Mouse (Mus musculus): ENCODE measurements around the gene Ndufc1. TPM values are rescaled to one million over a fixed set of nuclear protein-coding genes. Genes with fewer than 3 reads are reported as not detected.

Gene Ndufc1
- total and polyA plus RNA-seq, 2 experiments from 2014 or later: 31.5 to 994 TPM

DNA sequence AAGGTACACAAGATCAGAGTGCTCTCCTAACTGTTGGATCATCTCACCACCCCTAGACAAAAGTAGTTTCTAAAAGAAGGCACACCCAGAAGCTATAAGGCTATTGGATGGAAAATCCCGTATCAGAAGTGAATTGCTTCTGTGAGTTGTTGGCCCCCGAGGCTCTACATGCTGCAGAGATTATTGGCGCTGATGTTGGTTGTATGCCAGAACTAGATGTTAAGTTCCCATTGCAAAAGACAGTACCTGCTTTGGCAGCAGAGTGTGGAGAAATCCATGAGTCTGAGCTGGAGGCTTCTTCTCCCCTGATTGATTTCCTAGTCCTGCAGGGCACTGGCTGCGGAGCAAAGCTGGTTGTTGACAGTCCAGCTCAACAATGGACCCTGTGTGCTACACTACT lies 40.8 kb downstream of the Ndufc1 start:
- no peak overlapping the region for H3K9ac ChIP-seq (replicated peaks; ENCODE audit: low read length, poor library complexity, severe bottlenecking)
- H3K9me3 ChIP-seq (ENCODE audit: low read length): no peaks in the 10 kb centered on the region
- 80% methylated on average over 4 of the region's 4 CpGs for WGBS
- TF ChIP-seq CTCF (IDR thresholded peaks at IDR 0.05): no peak
- H3K4me3 ChIP-seq (ENCODE audit: low read depth, low read length): no peak overlapping the region
- no peak overlapping the region for H3K4me2 ChIP-seq (ENCODE audit: low read depth, low read length, poor library complexity, severe bottlenecking)
- H3K27me3 ChIP-seq (ENCODE audit: insufficient read depth, low read length): no peaks in the 10 kb centered on the region
- no peak for ATAC-seq (ENCODE audit: low FRiP score)
- DNase-seq (ENCODE audit: low spot score): no peak
- no peaks in the 10 kb centered on the region for H3K4me1 ChIP-seq (ENCODE audit: insufficient read depth, low read length)
- H3K36me3 ChIP-seq (ENCODE audit: insufficient read depth, low read length): no peaks in the 10 kb centered on the region
- no peak overlapping the region for H3K27ac ChIP-seq (ENCODE audit: low read depth, low read length)

DNA sequence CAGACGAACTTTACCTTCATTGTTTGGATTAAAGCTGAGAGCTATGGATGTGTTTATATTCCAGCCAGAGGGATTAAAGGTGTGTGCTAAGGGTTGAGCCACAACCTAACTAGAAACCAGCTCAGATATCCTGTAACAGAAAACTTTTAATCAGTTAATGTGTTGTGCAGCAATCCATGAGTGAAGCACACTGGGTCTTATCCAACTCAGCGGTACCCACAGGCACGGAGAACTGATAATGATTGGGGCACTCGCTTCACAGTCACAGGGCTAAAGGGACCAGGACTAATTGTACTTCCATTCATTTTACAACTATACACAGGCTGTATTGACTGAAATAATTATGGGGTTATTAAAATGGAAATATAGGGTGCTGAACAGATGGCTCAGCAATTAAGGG lies 41.9 kb downstream of the Ndufc1 start:
- Histone ChIP-seq H3K4me2 (ENCODE audit: low read depth, low read length, poor library complexity, severe bottlenecking) (no peak overlapping the region), H3K4me3 (ENCODE audit: low read depth, low read length) (no peak overlapping the region), H3K4me1 (ENCODE audit: insufficient read depth, low read length) (no peaks in the 10 kb centered on the region), H3K27ac (ENCODE audit: low read depth, low read length) (no peak overlapping the region), H3K9ac (replicated peaks; ENCODE audit: low read length, poor library complexity, severe bottlenecking) (no peak overlapping the region), H3K36me3 (ENCODE audit: insufficient read depth, low read length) (no peaks in the 10 kb centered on the region), H3K27me3 (ENCODE audit: insufficient read depth, low read length) (no peaks in the 10 kb centered on the region), H3K9me3 (ENCODE audit: low read length) (no peaks in the 10 kb centered on the region)
- WGBS: 72% methylated on average over 4 of the region's 4 CpGs
- no peak for TF ChIP-seq CTCF (IDR thresholded peaks at IDR 0.05)
- DNase-seq (ENCODE audit: low spot score) (no peak), ATAC-seq (ENCODE audit: low FRiP score) (no peak)

GRCm38 (mm10) chr3:51365517-51365882 lies 43.3 kb downstream of the Ndufc1 start:
- ATAC-seq (ENCODE audit: low FRiP score): no peak; the same call in 1 of the 2 replicates
- H3K9me3 ChIP-seq (ENCODE audit: low read length): no peaks in the 10 kb centered on the region
- no peaks in the 10 kb centered on the region for H3K4me1 ChIP-seq (ENCODE audit: insufficient read depth, low read length)
- H3K27me3 ChIP-seq (ENCODE audit: insufficient read depth, low read length): no peaks in the 10 kb centered on the region; the same call in 1 of the 2 replicates
- peak; percentile 5; the same call in 1 of the 2 replicates for TF ChIP-seq CTCF (IDR thresholded peaks at IDR 0.05)
- 9% methylated on average over 3 of the region's 3 CpGs for WGBS
- no peak for DNase-seq (ENCODE audit: low spot score)
- H3K27ac ChIP-seq (ENCODE audit: low read depth, low read length): no peak overlapping the region
- H3K36me3 ChIP-seq (ENCODE audit: insufficient read depth, low read length): no peaks in the 10 kb centered on the region
- peak overlapping the region; percentile 68 for H3K4me2 ChIP-seq (ENCODE audit: low read depth, low read length, poor library complexity, severe bottlenecking)
- 0 out of 2 replicates have a peak overlapping the region, but pooled peaks have one; percentile 29 for H3K9ac ChIP-seq (replicated peaks; ENCODE audit: low read length, poor library complexity, severe bottlenecking)
- peak overlapping the region; percentile 36 for H3K4me3 ChIP-seq (ENCODE audit: low read depth, low read length)

DNA sequence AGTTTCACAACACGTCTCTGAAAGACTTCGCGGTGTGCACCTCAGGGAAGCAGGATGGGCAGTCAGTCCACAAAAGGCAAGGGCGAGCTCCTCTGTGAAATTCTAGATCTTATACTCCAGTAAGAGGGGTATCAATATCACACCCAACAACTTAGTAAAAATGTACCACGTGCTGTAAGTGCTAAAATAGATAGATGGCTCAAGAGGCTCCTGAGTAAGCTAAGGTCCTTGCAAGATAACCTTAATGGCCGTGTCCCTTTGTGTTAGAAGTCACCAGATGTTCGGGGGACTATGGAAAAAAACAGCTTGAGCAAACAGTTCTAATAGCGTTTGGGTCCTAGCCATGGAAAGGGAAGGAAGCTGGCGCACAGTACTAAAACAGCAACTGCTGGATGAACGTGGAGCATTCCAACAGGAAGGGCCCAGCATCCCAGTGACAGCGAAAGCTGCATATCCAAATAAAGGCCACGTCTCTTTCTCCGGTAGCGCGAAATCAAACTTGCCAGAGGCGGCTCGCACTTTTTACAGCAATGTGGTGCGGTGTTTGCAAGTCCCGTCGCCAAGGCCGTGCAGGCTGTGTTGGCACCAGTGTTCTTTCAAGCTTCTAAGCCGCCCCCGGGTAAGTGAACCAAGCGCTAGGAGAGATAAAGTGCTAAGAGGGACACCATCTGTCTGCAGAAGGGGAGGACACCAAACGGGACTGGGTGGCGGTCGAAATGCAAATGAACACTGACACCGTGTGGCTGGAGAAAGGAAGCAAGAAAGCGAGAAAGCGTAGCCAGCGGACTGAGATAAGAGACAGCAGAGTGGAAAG lies 43.9 kb downstream of the Ndufc1 start:
- no peak overlapping the region for H3K27ac ChIP-seq (ENCODE audit: low read depth, low read length)
- DNase-seq (ENCODE audit: low spot score) (peak; percentile 91), ATAC-seq (ENCODE audit: low FRiP score) (peak; percentile 80)
- H3K4me1 ChIP-seq (ENCODE audit: insufficient read depth, low read length): no peaks in the 10 kb centered on the region
- H3K27me3 ChIP-seq (ENCODE audit: insufficient read depth, low read length): no peaks in the 10 kb centered on the region; the same call in 1 of the 2 replicates
- no peaks in the 10 kb centered on the region for H3K9me3 ChIP-seq (ENCODE audit: low read length)
- peak; percentile 88 for TF ChIP-seq CTCF (IDR thresholded peaks at IDR 0.05)
- H3K4me2 ChIP-seq (ENCODE audit: low read depth, low read length, poor library complexity, severe bottlenecking): peak overlapping the region; percentile 68
- peak overlapping the region; percentile 29; the same call in 1 of the 2 replicates for H3K9ac ChIP-seq (replicated peaks; ENCODE audit: low read length, poor library complexity, severe bottlenecking)
- H3K36me3 ChIP-seq (ENCODE audit: insufficient read depth, low read length): no peaks in the 10 kb centered on the region
- WGBS: 7% methylated on average over 31 of the region's 31 CpGs
- peak overlapping the region; percentile 36 for H3K4me3 ChIP-seq (ENCODE audit: low read depth, low read length)

GRCm38 (mm10) chr3:51361066-51361465 lies 47.7 kb downstream of the Ndufc1 start:
- WGBS: 21% methylated on average over 9 of the region's 9 CpGs
- peaks cover 5% of the 10 kb centered on the region; the same call in 1 of the 2 replicates for H3K27me3 ChIP-seq (ENCODE audit: insufficient read depth, low read length)
- TF ChIP-seq CTCF (IDR thresholded peaks at IDR 0.05): no peak
- H3K4me2 ChIP-seq (ENCODE audit: low read depth, low read length, poor library complexity, severe bottlenecking): no peak overlapping the region
- DNase-seq (ENCODE audit: low spot score): no peak
- H3K27ac ChIP-seq (ENCODE audit: low read depth, low read length): no peak overlapping the region
- no peaks in the 10 kb centered on the region for H3K9me3 ChIP-seq (ENCODE audit: low read length)
- 0 out of 2 replicates have a peak, but pooled peaks cover 5% of the 10 kb centered on the region for H3K4me1 ChIP-seq (ENCODE audit: insufficient read depth, low read length)
- no peak for ATAC-seq (ENCODE audit: low FRiP score)
- no peaks in the 10 kb centered on the region for H3K36me3 ChIP-seq (ENCODE audit: insufficient read depth, low read length)
- no peak overlapping the region for H3K9ac ChIP-seq (replicated peaks; ENCODE audit: low read length, poor library complexity, severe bottlenecking)
- no peak overlapping the region for H3K4me3 ChIP-seq (ENCODE audit: low read depth, low read length)

Measured in midbrain, postnatal 0 days (tissue).